In genomic region chr10:52232196-52233176, GRCm38 (mm10) we compare ENCODE assay signal across 8 mouse cellular contexts. TPM values are rescaled to one million over a fixed set of nuclear protein-coding genes. Genes with fewer than 3 reads are reported as not detected.
DNase-seq lines count a peak whose midpoint lies in the region; ATAC-seq and TF ChIP-seq lines count a peak whose summit lies in the region.
"Had no signal": no experiment of that assay in that cellular context is flagged by ENCODE, and none has a peak within 500 bp of the region (broad histone marks: within the 10 kb centered on the region; RNA-seq: fewer than 3 reads in every experiment).

No protein-coding gene starts in this region.

- peak overlapping the region; percentile 29 for H3K4me3 ChIP-seq in ES-Bruce4 (ENCODE audit: low read depth, low read length)
- peak overlapping the region; percentile 76 for H3K4me3 ChIP-seq in heart, postnatal 0 days (ENCODE audit: low read depth, low read length)
- H3K4me3 ChIP-seq in small intestine, adult 2 months (ENCODE audit: low read depth, low read length): peak overlapping the region; percentile 55

- peak; percentile 71 for DNase-seq in ZHBTc4 (ENCODE audit: low read depth, low spot score)
- peak; percentile 49 for DNase-seq in embryo, embryonic 9.5 days (ENCODE audit: extremely low spot score)
- peak; percentile 34 for DNase-seq in heart, postnatal 0 days (ENCODE audit: low spot score)
- DNase-seq in kidney, postnatal 14 days: peak; percentile 78
- peak; percentile 72 for DNase-seq in lung, postnatal 36 days

- no peak for TF ChIP-seq EP300 in ES-Bruce4 (IDR thresholded peaks at IDR 0.05; ENCODE audit: insufficient read depth, low read depth, low read length)
- no peak for TF ChIP-seq EP300 in heart, postnatal 0 days (IDR thresholded peaks at IDR 0.05; ENCODE audit: low read depth)

- peak; percentile 38 for TF ChIP-seq CTCF in ES-Bruce4 (IDR thresholded peaks at IDR 0.05; ENCODE audit: low read depth, low read length)
- TF ChIP-seq CTCF in heart, postnatal 0 days (IDR thresholded peaks at IDR 0.05; ENCODE audit: low read depth): peak; percentile 53
- TF ChIP-seq CTCF in small intestine, adult 2 months (IDR thresholded peaks at IDR 0.05; ENCODE audit: extremely low read depth, insufficient read length, insufficient replicate concordance, low read depth, low read length): peak; percentile 54; the same call in 1 of the 2 replicates

- no peaks in the 10 kb centered on the region for H3K4me1 ChIP-seq in ES-Bruce4 (ENCODE audit: control insufficient read depth, insufficient read depth, low read length)
- H3K4me1 ChIP-seq in heart, postnatal 0 days (ENCODE audit: control insufficient read depth, insufficient read depth): peaks cover 10% of the 10 kb centered on the region
- H3K4me1 ChIP-seq in small intestine, adult 2 months (ENCODE audit: control insufficient read depth, insufficient read depth, insufficient read length, low read length): peaks cover 7% of the 10 kb centered on the region; the same call in 1 of the 2 replicates

- H3K27ac ChIP-seq in ES-Bruce4 (ENCODE audit: insufficient read depth, low read length): no peak overlapping the region
- no peak overlapping the region for H3K27ac ChIP-seq in heart, postnatal 0 days (ENCODE audit: low read depth)
- H3K27ac ChIP-seq in small intestine, adult 2 months (ENCODE audit: insufficient read depth, low read depth, low read length): peak overlapping the region; percentile 98

- H3K4me2 ChIP-seq in heart, postnatal 0 days (ENCODE audit: low read depth, low read length): peak overlapping the region; percentile 90

- TF ChIP-seq POLR2A in ES-Bruce4 (IDR thresholded peaks at IDR 0.05; ENCODE audit: insufficient read depth, low read length): no peak
- no peak for TF ChIP-seq POLR2A in small intestine, adult 2 months (IDR thresholded peaks at IDR 0.05; ENCODE audit: low read depth, low read length)

- H3K36me3 ChIP-seq in ES-Bruce4 (ENCODE audit: control insufficient read depth, insufficient read depth, low read length, poor library complexity, severe bottlenecking): no peaks in the 10 kb centered on the region
- no peaks in the 10 kb centered on the region for H3K36me3 ChIP-seq in heart, postnatal 0 days (replicated peaks; ENCODE audit: control insufficient read depth, insufficient read depth, low read length)
- no peaks in the 10 kb centered on the region for H3K36me3 ChIP-seq in small intestine, adult 2 months (ENCODE audit: control insufficient read depth, insufficient read depth, low read length)

- H3K27me3 ChIP-seq in ES-Bruce4 (ENCODE audit: control insufficient read depth, insufficient read depth, low read length, poor library complexity, severe bottlenecking): no peaks in the 10 kb centered on the region
- no peaks in the 10 kb centered on the region for H3K27me3 ChIP-seq in heart, postnatal 0 days (ENCODE audit: control insufficient read depth, insufficient read depth, low read length)
- no peaks in the 10 kb centered on the region for H3K27me3 ChIP-seq in small intestine, adult 2 months (ENCODE audit: control insufficient read depth, insufficient read depth, low read length)

- peak overlapping the region; percentile 97; the same call in 1 of the 2 replicates for H3K9ac ChIP-seq in ES-Bruce4 (ENCODE audit: low read depth, poor library complexity, severe bottlenecking)
- H3K9ac ChIP-seq in heart, postnatal 0 days (replicated peaks; ENCODE audit: low read depth, low read length): no peak overlapping the region

- H3K9me3 ChIP-seq in ES-Bruce4 (replicated peaks; ENCODE audit: control insufficient read depth, insufficient read depth, low read length, poor library complexity, severe bottlenecking): no peaks in the 10 kb centered on the region
- H3K9me3 ChIP-seq in heart, postnatal 0 days (replicated peaks; ENCODE audit: control insufficient read depth, low read length): no peaks in the 10 kb centered on the region

- ATAC-seq in heart, postnatal 0 days (ENCODE audit: insufficient read depth, low read depth): peak; percentile 29; the same call in 1 of the 2 replicates

- 10% methylated on average over 21 of the region's 21 CpGs for WGBS in heart, postnatal 0 days
- 2% methylated on average over 21 of the region's 21 CpGs for WGBS in small intestine, adult 2 months

RNA-seq across cellular contexts. Expression of gene Dcbld1, which starts 0.9 kb away (rescaled TPM):
- 19.7 and 20.4 TPM in 2 replicates for polyA plus RNA-seq in ES-Bruce4 (2011; ENCODE audit: insufficient read depth, insufficient read length, low read depth, missing spikeins)
- 1.9 and 6.5 TPM in 2 replicates for total RNA-seq in heart, postnatal 0 days (2014; rRNA removed; ENCODE audit: low replicate concordance)
- 4.1 and 5.1 TPM in 2 replicates for polyA plus RNA-seq in heart, postnatal 0 days (2015; fragmentation: Nextera tagmentation; extraction: Ambion mirVana)
- polyA plus RNA-seq in small intestine, adult 2 months (2012; rRNA removed): 13.7 and 21.0 TPM in 2 replicates

RNA-seq across cellular contexts. Expression of gene Ros1, which starts 37.4 kb away (rescaled TPM):
- not detected in 2 replicates for polyA plus RNA-seq in ES-Bruce4 (2011; ENCODE audit: insufficient read depth, insufficient read length, low read depth, missing spikeins)
- not detected in 2 replicates for total RNA-seq in heart, postnatal 0 days (2014; rRNA removed; ENCODE audit: low replicate concordance)
- not detected in 2 replicates for polyA plus RNA-seq in heart, postnatal 0 days (2015; fragmentation: Nextera tagmentation; extraction: Ambion mirVana)
- 0.03 and 0.25 TPM in 2 replicates for polyA plus RNA-seq in small intestine, adult 2 months (2012; rRNA removed)
- total RNA-seq: layer of hippocampus, postnatal 25 days had no signal
